ENCODE assay signal across 25 mouse cellular contexts in genomic region chr10:38265564-38265963, GRCm38 (mm10).
DNase-seq lines count a peak whose midpoint lies in the region; ATAC-seq and TF ChIP-seq lines count a peak whose summit lies in the region.
"Had no signal": no experiment of that assay in that cellular context is flagged by ENCODE, and none has a peak within 500 bp of the region (broad histone marks: within the 10 kb centered on the region; RNA-seq: fewer than 3 reads in every experiment).

No protein-coding gene starts in this region.

- 74% methylated on average over 3 of the region's 3 CpGs for WGBS in forebrain, embryonic 14.5 days
- 66% methylated on average over 3 of the region's 3 CpGs for WGBS in forebrain, postnatal 0 days
- WGBS in lung, adult 2 months: 57% methylated on average over 3 of the region's 3 CpGs

- H3K9ac ChIP-seq in forebrain, embryonic 14.5 days (ENCODE audit: low read length): no peak overlapping the region
- H3K9ac ChIP-seq in forebrain, postnatal 0 days: no peak overlapping the region
- H3K9ac ChIP-seq: forebrain, embryonic 15.5 days; heart, embryonic 13.5 days; hindbrain, embryonic 14.5 days had no signal

- peak; percentile 7 for DNase-seq in embryo, embryonic 10 days (ENCODE audit: low spot score)
- no peak for DNase-seq in embryo, embryonic 9.5 days (ENCODE audit: extremely low spot score)
- DNase-seq in forebrain, embryonic 14.5 days (ENCODE audit: low spot score): peak; percentile 25
- DNase-seq in forebrain, postnatal 0 days: no peak
- peak; percentile 8 for DNase-seq in lung, postnatal 10 days
- DNase-seq in lung, adult 2 months: no peak
- no peak for DNase-seq in cerebellum, postnatal 14 days
- DNase-seq: adrenal gland, adult 8-10 months; adrenal gland, postnatal 25 days; cerebellum, adult 18-20 months; cerebellum, adult 9-10 months; cerebellum, postnatal 25 days; embryo, embryonic 11 days; gastrocnemius, postnatal 10 days; gastrocnemius, postnatal 36 days; heart, adult 2 months; heart, postnatal 14 days; heart, postnatal 4 days had no signal

- H3K9me3 ChIP-seq in forebrain, embryonic 14.5 days (replicated peaks; ENCODE audit: control insufficient read depth, low read length): no peaks in the 10 kb centered on the region
- no peaks in the 10 kb centered on the region for H3K9me3 ChIP-seq in forebrain, postnatal 0 days (ENCODE audit: low read length)
- H3K9me3 ChIP-seq: forebrain, embryonic 15.5 days; heart, embryonic 10.5 days; heart, embryonic 13.5 days had no signal

- H3K36me3 ChIP-seq in forebrain, embryonic 14.5 days (ENCODE audit: control insufficient read depth, insufficient read depth, low read length): no peaks in the 10 kb centered on the region
- no peaks in the 10 kb centered on the region for H3K36me3 ChIP-seq in forebrain, postnatal 0 days (ENCODE audit: insufficient read depth)
- H3K36me3 ChIP-seq: forebrain, embryonic 15.5 days; heart, embryonic 10.5 days; heart, embryonic 13.5 days had no signal

- no peak overlapping the region for H3K4me3 ChIP-seq in forebrain, embryonic 14.5 days (ENCODE audit: low read depth, low read length)
- no peak overlapping the region for H3K4me3 ChIP-seq in forebrain, postnatal 0 days (ENCODE audit: low read depth, low read length)
- no peak overlapping the region for H3K4me3 ChIP-seq in lung, adult 2 months (replicated peaks; ENCODE audit: extremely low read depth, low read depth, low read length)
- H3K4me3 ChIP-seq: forebrain, embryonic 15.5 days; heart, adult 2 months; heart, embryonic 10.5 days; heart, embryonic 13.5 days had no signal

- H3K4me1 ChIP-seq in forebrain, embryonic 14.5 days (ENCODE audit: control insufficient read depth, insufficient read depth, low read length): no peaks in the 10 kb centered on the region
- no peaks in the 10 kb centered on the region for H3K4me1 ChIP-seq in forebrain, postnatal 0 days (ENCODE audit: insufficient read depth)
- H3K4me1 ChIP-seq in lung, adult 2 months (ENCODE audit: control insufficient read depth, insufficient read depth, low read length): no peaks in the 10 kb centered on the region; the same call in 1 of the 2 replicates
- H3K4me1 ChIP-seq: forebrain, embryonic 15.5 days; heart, embryonic 10.5 days; heart, embryonic 13.5 days had no signal

- peak; percentile 55; the same call in 1 of the 2 replicates for ATAC-seq in forebrain, embryonic 14.5 days
- no peak for ATAC-seq in forebrain, postnatal 0 days
- ATAC-seq: activated CD4-positive, CD25-positive, alpha-beta regulatory T cell, adult 4 months; forebrain, embryonic 15.5 days; hindbrain, postnatal 0 days; inflammation-experienced regulatory T-cells, adult 6 months had no signal

- no peak overlapping the region for H3K27ac ChIP-seq in forebrain, embryonic 14.5 days (ENCODE audit: low read depth, low read length)
- no peak overlapping the region for H3K27ac ChIP-seq in forebrain, postnatal 0 days (ENCODE audit: low read depth, low read length)
- H3K27ac ChIP-seq: forebrain, embryonic 15.5 days; heart, adult 2 months; heart, embryonic 10.5 days; heart, embryonic 13.5 days; hindbrain, embryonic 14.5 days; hindbrain, postnatal 0 days had no signal

- H3K4me2 ChIP-seq in forebrain, embryonic 14.5 days (ENCODE audit: low read length): no peak overlapping the region
- no peak overlapping the region for H3K4me2 ChIP-seq in forebrain, postnatal 0 days (ENCODE audit: low read depth)
- H3K4me2 ChIP-seq: forebrain, embryonic 15.5 days; heart, embryonic 13.5 days; hindbrain, embryonic 14.5 days had no signal

- no peak for TF ChIP-seq POLR2A in lung, adult 2 months (IDR thresholded peaks at IDR 0.05; ENCODE audit: borderline replicate concordance, extremely low read depth, low read depth, low read length)

- H3K27me3 ChIP-seq in forebrain, embryonic 14.5 days (replicated peaks; ENCODE audit: control insufficient read depth, insufficient read depth, low read length): no peaks in the 10 kb centered on the region
- no peaks in the 10 kb centered on the region for H3K27me3 ChIP-seq in forebrain, postnatal 0 days (ENCODE audit: insufficient read depth, low read length)
- H3K27me3 ChIP-seq: forebrain, embryonic 15.5 days; heart, embryonic 13.5 days had no signal

- TF ChIP-seq CTCF in forebrain, postnatal 0 days (IDR thresholded peaks at IDR 0.05; ENCODE audit: low read depth): no peak
- no peak for TF ChIP-seq CTCF in lung, adult 2 months (IDR thresholded peaks at IDR 0.05; ENCODE audit: insufficient read depth, low read length)

Comparison
In these comparisons a context has a peak if more than half of its experiments do, and no peak if none do; other contexts are left out.
1. DNase-seq: peak in embryo, embryonic 10 days (single experiment), forebrain, embryonic 14.5 days (single experiment) and lung, postnatal 10 days (single experiment); none in embryo, embryonic 9.5 days (single experiment), forebrain, postnatal 0 days (single experiment), lung, adult 2 months (single experiment) and cerebellum, postnatal 14 days (0 of 2).